ENCODE assay signal across 18 mouse cellular contexts in the genomic region with DNA sequence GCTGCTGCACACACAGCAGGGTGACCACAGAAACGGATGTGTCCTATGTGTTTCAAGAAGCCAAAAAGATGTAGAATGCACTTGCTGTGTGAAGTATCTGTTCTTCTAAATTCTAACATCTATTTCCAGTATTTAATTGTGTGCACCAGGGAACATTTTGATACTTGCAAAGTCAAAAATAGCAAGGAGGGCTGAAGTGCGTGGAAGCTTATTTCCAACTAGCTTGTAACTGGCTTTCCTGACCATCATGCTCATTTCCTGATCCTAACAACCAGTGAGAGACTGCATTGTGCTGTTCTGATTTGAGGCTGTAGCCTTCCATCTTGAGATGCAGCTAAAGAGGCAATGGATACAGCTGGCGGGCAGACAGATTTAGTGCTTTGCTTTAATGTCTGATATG.
DNase-seq lines count a peak whose midpoint lies in the region; TF ChIP-seq lines count a peak whose summit lies in the region.
"Had no signal": no experiment of that assay in that cellular context is flagged by ENCODE, and none has a peak within 500 bp of the region (broad histone marks: within the 10 kb centered on the region; RNA-seq: fewer than 3 reads in every experiment).

No protein-coding gene starts in this region.

- no peak overlapping the region for H3K4me3 ChIP-seq in layer of hippocampus, adult 2 months
- H3K4me3 ChIP-seq: embryonic facial prominence, embryonic 15.5 days; erythroblast, embryonic 14.5 days; forebrain, embryonic 10.5 days; gastrocnemius, adult 2 months; heart, embryonic 13.5 days; hindbrain, embryonic 15.5 days had no signal

- intact Hi-C loops in left cerebral cortex, postnatal 14 days (cut with DNase I) = loop anchor here (5.0 to 10.0 kb wide), 2 partner anchors 74 to 103 kb away; a partner anchor contains a TSS

- H3K27ac ChIP-seq in layer of hippocampus, adult 2 months = peak overlapping the region; percentile 44; the same call in 1 of the 2 replicates
- H3K27ac ChIP-seq: embryonic facial prominence, embryonic 15.5 days; forebrain, embryonic 10.5 days; gastrocnemius, adult 2 months; heart, embryonic 13.5 days; hindbrain, embryonic 15.5 days had no signal

- DNase-seq in layer of hippocampus, adult 2 months (ENCODE audit: low spot score in 2 of 2) = no peak
- no peak for DNase-seq in layer of hippocampus, postnatal 25 days (ENCODE audit: extremely low spot score in 1 of 2, low spot score in 1 of 2)
- peak; percentile 38 for DNase-seq in right cerebral cortex, adult 18-20 months
- DNase-seq in right cerebral cortex, postnatal 4 days = no peak
- DNase-seq in left cerebral cortex, postnatal 14 days (ENCODE audit: low spot score in 2 of 2) = peak; percentile 46 to 72
- no peak for DNase-seq in adrenal gland, postnatal 25 days
- DNase-seq: adrenal gland, postnatal 14 days; cerebellum, adult 2 months; cerebellum, postnatal 10 days; embryo, embryonic 11 days; gastrocnemius, adult 2 months; gastrocnemius, postnatal 25 days; heart, postnatal 36 days had no signal

- no peak for TF ChIP-seq CTCF in layer of hippocampus, adult 2 months (conservative IDR thresholded peaks at IDR 0.05)

Comparison
In these comparisons a context has a peak if more than half of its experiments do, and no peak if none do; other contexts are left out.
1. DNase-seq: peak in right cerebral cortex, adult 18-20 months (single experiment) and left cerebral cortex, postnatal 14 days (2 of 2); none in layer of hippocampus, adult 2 months (0 of 2), layer of hippocampus, postnatal 25 days (0 of 2), right cerebral cortex, postnatal 4 days (single experiment) and adrenal gland, postnatal 25 days (single experiment).